Mouse (Mus musculus) heart, embryonic 15.5 days (tissue): ENCODE results near the gene Gm47996. TPM values are rescaled to one million over a fixed set of nuclear protein-coding genes. Genes with fewer than 3 reads are reported as not detected.
"Not testable (repeated sequence)": the region's sequence is repeated elsewhere in the genome, so short reads cannot be mapped to it uniquely, and the experiment has no call there.

Experiments used
- ATAC-seq: fragments of 200-750 bp; cut with Nextera tagmentation; replicated peaks from 2 replicates; pipeline ENCODE4 v1.8.0; 2017; ENCODE audit warnings: low read depth, moderate TSS enrichment; ENCODE audit not compliant: insufficient number of reproducible peaks, insufficient read depth, low FRiP score
- H3K27ac ChIP-seq: fragments of 300-500 bp; sonication (generic); 2 replicates; pipeline ENCODE4 v1.5.1; 2015; ENCODE audit warnings: mild to moderate bottlenecking, inconsistent platforms
- H3K27me3 ChIP-seq: fragments of 300-500 bp; sonication (generic); 2 replicates; pipeline ENCODE4 v1.6.1; 2015; ENCODE audit warnings: inconsistent platforms
- H3K36me3 ChIP-seq: fragments of 300-500 bp; sonication (generic); 2 replicates; pipeline ENCODE4 v1.6.1; 2015; ENCODE audit warnings: mild to moderate bottlenecking, inconsistent platforms
- H3K4me1 ChIP-seq: fragments of 300-500 bp; sonication (generic); replicated peaks from 2 replicates; pipeline ENCODE4 v1.6.1; 2015; ENCODE audit warnings: inconsistent platforms
- H3K4me2 ChIP-seq: fragments of 300-500 bp; sonication (generic); 2 replicates; pipeline ENCODE4 v1.6.1; 2015; ENCODE audit warnings: inconsistent platforms, mild to moderate bottlenecking, moderate library complexity
- H3K4me3 ChIP-seq: fragments of 300-500 bp; sonication (generic); 2 replicates; pipeline ENCODE4 v1.5.1; 2015; ENCODE audit warnings: mild to moderate bottlenecking, inconsistent platforms
- H3K9ac ChIP-seq: fragments of 300-500 bp; sonication (generic); 2 replicates; pipeline ENCODE4 v1.6.1; 2015; ENCODE audit warnings: mild to moderate bottlenecking, inconsistent platforms
- H3K9me3 ChIP-seq: fragments of 300-500 bp; sonication (generic); replicated peaks from 2 replicates; pipeline ENCODE4 v1.6.1; 2016; ENCODE audit warnings: inconsistent platforms
- WGBS: fragments of 180-500 bp; shearing (Covaris S2); methylation state at CpG from one replicate; pipeline ENCODE4 v1.1.7; 2015; ENCODE audit warnings: mixed read lengths; 5-methylcytosine and 5-hydroxymethylcytosine counted together
- polyA plus RNA-seq: library from polyadenylated mRNA; unstranded; fragments of >200 nt; fragmentation: Nextera tagmentation; extraction: Ambion mirVana; gene quantifications from 2 replicates; pipeline ENCODE4 v1.2.1, GENCODE M21; 2015

Gm47996 gene
- polyA plus RNA-seq, 1 experiment from 2014 or later: not detected

GRCm38 (mm10) chr1:151186186-151186585, 23.7 kb upstream of the Gm47996 start:
- H3K4me2 ChIP-seq, ATAC-seq, H3K36me3 ChIP-seq, H3K27me3 ChIP-seq, H3K9ac ChIP-seq, H3K4me1 ChIP-seq, H3K4me3 ChIP-seq, H3K9me3 ChIP-seq, H3K27ac ChIP-seq: not testable (repeated sequence)
- WGBS: 72% methylated on average over 3 of the region's 3 CpGs

- ATAC-seq, H3K9me3 ChIP-seq, H3K27ac ChIP-seq, H3K9ac ChIP-seq, H3K4me1 ChIP-seq, H3K4me2 ChIP-seq, H3K27me3 ChIP-seq, H3K4me3 ChIP-seq, H3K36me3 ChIP-seq: not testable (repeated sequence)
- 52% methylated on average over 4 of the region's 4 CpGs for WGBS
These were observed 23.0 kb upstream of the Gm47996 start for GRCm38 (mm10) chr1:151186879-151187424.

- no peak overlapping the region for H3K4me3 ChIP-seq
- WGBS: 79% methylated on average over 4 of the region's 4 CpGs
- no peaks in the 10 kb centered on the region for H3K27me3 ChIP-seq
- H3K27ac ChIP-seq: no peak overlapping the region
- no peak overlapping the region for H3K4me2 ChIP-seq
- H3K36me3 ChIP-seq: no peaks in the 10 kb centered on the region
- no peak overlapping the region for H3K9ac ChIP-seq
- no peak for ATAC-seq
- no peaks in the 10 kb centered on the region for H3K9me3 ChIP-seq
- no peaks in the 10 kb centered on the region for H3K4me1 ChIP-seq
These were observed 21.5 kb upstream of the Gm47996 start for GRCm38 (mm10) chr1:151188469-151188868.

- not testable (repeated sequence) for H3K27me3 ChIP-seq, H3K4me1 ChIP-seq, H3K4me2 ChIP-seq, H3K36me3 ChIP-seq, H3K9me3 ChIP-seq, H3K9ac ChIP-seq, H3K27ac ChIP-seq, H3K4me3 ChIP-seq, ATAC-seq
- 86% methylated on average over 1 of the region's 7 CpGs for WGBS
These were observed 17.9 kb upstream of the Gm47996 start, which contains the start of gene Gm8947 for GRCm38 (mm10) chr1:151192075-151192474. Gene Gm8947, plus strand, starts transcription at chr1:151192376.

GRCm38 (mm10) chr1:151192739-151193138, 17.2 kb upstream of the Gm47996 start:
- not testable (repeated sequence) for H3K4me3 ChIP-seq, H3K36me3 ChIP-seq, H3K4me1 ChIP-seq, H3K27ac ChIP-seq, H3K4me2 ChIP-seq, H3K9me3 ChIP-seq, ATAC-seq, H3K27me3 ChIP-seq, H3K9ac ChIP-seq
- 89% methylated on average over 15 of the region's 15 CpGs for WGBS

GRCm38 (mm10) chr1:151195986-151196385, 13.9 kb upstream of the Gm47996 start:
- not testable (repeated sequence) for H3K27ac ChIP-seq, H3K4me3 ChIP-seq, H3K27me3 ChIP-seq, H3K36me3 ChIP-seq, H3K4me1 ChIP-seq, H3K4me2 ChIP-seq, H3K9me3 ChIP-seq, H3K9ac ChIP-seq, ATAC-seq
- 76% methylated on average over 4 of the region's 4 CpGs for WGBS

- H3K4me1 ChIP-seq, H3K27ac ChIP-seq, H3K9ac ChIP-seq, H3K4me2 ChIP-seq, ATAC-seq, H3K27me3 ChIP-seq, H3K4me3 ChIP-seq, H3K36me3 ChIP-seq, H3K9me3 ChIP-seq: not testable (repeated sequence)
- WGBS: 51% methylated on average over 3 of the region's 3 CpGs
These were observed 13.2 kb upstream of the Gm47996 start for GRCm38 (mm10) chr1:151196690-151197089.

GRCm38 (mm10) chr1:151198120-151198519, 11.8 kb upstream of the Gm47996 start, which contains the start of gene Gm47995:
Gene Gm47995, plus strand, starts transcription at chr1:151198448.
- H3K9me3 ChIP-seq, H3K27ac ChIP-seq, H3K9ac ChIP-seq, H3K36me3 ChIP-seq, ATAC-seq, H3K4me2 ChIP-seq, H3K4me3 ChIP-seq, H3K4me1 ChIP-seq, H3K27me3 ChIP-seq: not testable (repeated sequence)
- 73% methylated on average over 3 of the region's 4 CpGs for WGBS

- not testable (repeated sequence) for H3K27me3 ChIP-seq, H3K4me2 ChIP-seq, H3K9me3 ChIP-seq, H3K9ac ChIP-seq, H3K27ac ChIP-seq, ATAC-seq, H3K4me3 ChIP-seq, H3K36me3 ChIP-seq, H3K4me1 ChIP-seq
These were observed 9.3 kb upstream of the Gm47996 start for GRCm38 (mm10) chr1:151200620-151201019.

- H3K27ac ChIP-seq, H3K27me3 ChIP-seq, H3K4me1 ChIP-seq, H3K9me3 ChIP-seq, H3K36me3 ChIP-seq, H3K9ac ChIP-seq, H3K4me2 ChIP-seq, ATAC-seq, H3K4me3 ChIP-seq: not testable (repeated sequence)
- 42% methylated on average over 3 of the region's 5 CpGs for WGBS
These were observed 7.2 kb upstream of the Gm47996 start for GRCm38 (mm10) chr1:151202771-151203170.

- not testable (repeated sequence) for H3K4me2 ChIP-seq, H3K27ac ChIP-seq
- WGBS: no CpG with 5 or more reads among the region's 6 CpGs
These were observed 6.1 kb upstream of the Gm47996 start, which contains the start of gene 3110040M04Rik for GRCm38 (mm10) chr1:151203818-151204217. Gene 3110040M04Rik, plus strand, starts transcription at chr1:151204121.

GRCm38 (mm10) chr1:151208493-151208892, 1.4 kb upstream of the Gm47996 start:
- not testable (repeated sequence) for H3K27me3 ChIP-seq, H3K4me3 ChIP-seq, H3K9me3 ChIP-seq, H3K9ac ChIP-seq, H3K36me3 ChIP-seq, ATAC-seq, H3K4me2 ChIP-seq, H3K4me1 ChIP-seq, H3K27ac ChIP-seq
- 50% methylated on average over 4 of the region's 5 CpGs for WGBS

More at GRCm38 (mm10) chr1:151203818-151204217, 6.1 kb upstream of the Gm47996 start, which contains the start of gene 3110040M04Rik:
- H3K9ac ChIP-seq, H3K4me3 ChIP-seq, H3K36me3 ChIP-seq, H3K27me3 ChIP-seq, ATAC-seq, H3K4me1 ChIP-seq, H3K9me3 ChIP-seq: not testable (repeated sequence)
